ENCODE assay signal across 8 mouse cellular contexts in the genomic region with DNA sequence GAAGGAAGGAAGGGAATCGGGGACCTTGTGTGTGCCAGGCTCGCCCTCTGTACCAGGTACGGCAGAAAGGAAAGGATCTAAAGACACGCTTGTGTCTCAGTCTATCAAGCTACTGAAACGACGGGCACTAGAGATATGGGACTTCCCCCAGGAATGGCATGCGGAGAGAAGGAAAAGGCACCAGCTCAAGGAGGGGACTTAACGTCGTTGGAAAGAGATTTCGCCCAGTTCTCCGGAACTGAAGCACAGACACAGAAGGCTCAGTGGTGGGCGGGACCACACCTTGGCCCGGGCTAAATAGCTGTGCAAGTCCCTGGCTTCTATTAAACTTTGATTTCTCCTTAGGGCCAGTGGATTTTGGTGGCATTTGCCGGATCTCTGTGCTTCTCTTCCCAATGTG. TPM values are rescaled to one million over a fixed set of nuclear protein-coding genes. Genes with fewer than 3 reads are reported as not detected.
DNase-seq lines count a peak whose midpoint lies in the region; ATAC-seq and TF ChIP-seq lines count a peak whose summit lies in the region.

No protein-coding gene starts in this region.

- H3K9ac ChIP-seq in heart, embryonic 15.5 days = peak overlapping the region; percentile 54
- H3K9ac ChIP-seq in intestine, embryonic 15.5 days = peak overlapping the region; percentile 20; the same call in 1 of the 2 replicates
- H3K9ac ChIP-seq in midbrain, embryonic 13.5 days (replicated peaks) = no peak overlapping the region

- WGBS in heart, embryonic 15.5 days = 8% methylated on average over 14 of the region's 14 CpGs
- 6% methylated on average over 14 of the region's 14 CpGs for WGBS in embryonic facial prominence, embryonic 10.5 days
- 12% methylated on average over 14 of the region's 14 CpGs for WGBS in intestine, embryonic 15.5 days
- WGBS in midbrain, embryonic 13.5 days = 10% methylated on average over 14 of the region's 14 CpGs
- 13% methylated on average over 14 of the region's 14 CpGs for WGBS in cerebellum, adult 2 months

- no peak for DNase-seq in heart, adult 11 months
- no peak for DNase-seq in embryonic facial prominence, embryonic 10.5 days (ENCODE audit: low spot score)
- no peak for DNase-seq in right cerebral cortex, adult 18-20 months
- DNase-seq in cerebellum, adult 2 months = no peak
- DNase-seq in frontal cortex, postnatal 10 days (ENCODE audit: low spot score in 2 of 2) = no peak

- H3K4me1 ChIP-seq in heart, embryonic 15.5 days (replicated peaks) = peaks cover 26% of the 10 kb centered on the region
- peaks cover 52% of the 10 kb centered on the region for H3K4me1 ChIP-seq in embryonic facial prominence, embryonic 10.5 days
- peaks cover 25% of the 10 kb centered on the region for H3K4me1 ChIP-seq in intestine, embryonic 15.5 days (replicated peaks)
- peaks cover 21% of the 10 kb centered on the region for H3K4me1 ChIP-seq in midbrain, embryonic 13.5 days (replicated peaks)
- H3K4me1 ChIP-seq in cerebellum, adult 2 months (ENCODE audit: control insufficient read depth, insufficient read depth, low read length) = no peaks in the 10 kb centered on the region

- no peaks in the 10 kb centered on the region for H3K9me3 ChIP-seq in heart, embryonic 15.5 days (replicated peaks)
- no peaks in the 10 kb centered on the region for H3K9me3 ChIP-seq in embryonic facial prominence, embryonic 10.5 days
- no peaks in the 10 kb centered on the region for H3K9me3 ChIP-seq in intestine, embryonic 15.5 days
- no peaks in the 10 kb centered on the region for H3K9me3 ChIP-seq in midbrain, embryonic 13.5 days

- no peaks in the 10 kb centered on the region for H3K36me3 ChIP-seq in heart, embryonic 15.5 days
- H3K36me3 ChIP-seq in embryonic facial prominence, embryonic 10.5 days (replicated peaks) = no peaks in the 10 kb centered on the region
- no peaks in the 10 kb centered on the region for H3K36me3 ChIP-seq in intestine, embryonic 15.5 days
- H3K36me3 ChIP-seq in midbrain, embryonic 13.5 days = no peaks in the 10 kb centered on the region

- TF ChIP-seq POLR2A in cerebellum, adult 2 months (IDR thresholded peaks at IDR 0.05; ENCODE audit: borderline replicate concordance, insufficient read depth, low read length) = no peak

- TF ChIP-seq CTCF in cerebellum, adult 2 months (IDR thresholded peaks at IDR 0.05; ENCODE audit: borderline replicate concordance, insufficient read depth, low read depth, low read length) = no peak

- no peak for ATAC-seq in heart, embryonic 15.5 days (replicated peaks; ENCODE audit: insufficient number of reproducible peaks, insufficient read depth, low FRiP score, low read depth)
- no peak for ATAC-seq in intestine, embryonic 15.5 days
- ATAC-seq in midbrain, embryonic 13.5 days = no peak

- peak overlapping the region; percentile 47 for H3K4me3 ChIP-seq in heart, embryonic 15.5 days
- H3K4me3 ChIP-seq in embryonic facial prominence, embryonic 10.5 days = peak overlapping the region; percentile 52
- peak overlapping the region; percentile 26 for H3K4me3 ChIP-seq in intestine, embryonic 15.5 days (replicated peaks)
- H3K4me3 ChIP-seq in midbrain, embryonic 13.5 days (replicated peaks) = peak overlapping the region; percentile 16
- no peak overlapping the region for H3K4me3 ChIP-seq in cerebellum, adult 2 months (replicated peaks; ENCODE audit: insufficient read depth, low read depth, low read length)

- peak overlapping the region; percentile 70 for H3K4me2 ChIP-seq in heart, embryonic 15.5 days
- peak overlapping the region; percentile 64 for H3K4me2 ChIP-seq in intestine, embryonic 15.5 days (replicated peaks)
- peak overlapping the region; percentile 41 for H3K4me2 ChIP-seq in midbrain, embryonic 13.5 days (replicated peaks)

- H3K27ac ChIP-seq in heart, embryonic 15.5 days = peak overlapping the region; percentile 82
- peak overlapping the region; percentile 85 for H3K27ac ChIP-seq in embryonic facial prominence, embryonic 10.5 days (replicated peaks)
- no peak overlapping the region for H3K27ac ChIP-seq in intestine, embryonic 15.5 days
- no peak overlapping the region for H3K27ac ChIP-seq in midbrain, embryonic 13.5 days
- H3K27ac ChIP-seq in cerebellum, adult 2 months (ENCODE audit: insufficient read depth, low read length) = no peak overlapping the region

- no peaks in the 10 kb centered on the region for H3K27me3 ChIP-seq in heart, embryonic 15.5 days
- H3K27me3 ChIP-seq in embryonic facial prominence, embryonic 10.5 days (replicated peaks; ENCODE audit: low read depth, poor library complexity, severe bottlenecking) = peaks cover 54% of the 10 kb centered on the region
- no peaks in the 10 kb centered on the region for H3K27me3 ChIP-seq in intestine, embryonic 15.5 days (replicated peaks)
- 0 out of 2 replicates have a peak, but pooled peaks cover 11% of the 10 kb centered on the region for H3K27me3 ChIP-seq in midbrain, embryonic 13.5 days
- H3K27me3 ChIP-seq in cerebellum, adult 2 months (ENCODE audit: control insufficient read depth, insufficient read depth, low read length) = no peaks in the 10 kb centered on the region

RNA-seq across cellular contexts. Expression of a gene that starts 44.9 kb away (rescaled TPM):
- 6.6 and 7.8 TPM in 2 replicates for polyA plus RNA-seq in heart, embryonic 15.5 days (2015; fragmentation: Nextera tagmentation; extraction: Ambion mirVana)
- 3.4 and 3.5 TPM in 2 replicates for polyA plus RNA-seq in embryonic facial prominence, embryonic 10.5 days (2016; fragmentation: Nextera tagmentation; extraction: Ambion mirVana)
- 4.6 and 6.1 TPM in 2 replicates for polyA plus RNA-seq in intestine, embryonic 15.5 days (2015; fragmentation: Nextera tagmentation; extraction: Ambion mirVana)
- polyA plus RNA-seq in midbrain, embryonic 13.5 days (2015; fragmentation: Nextera tagmentation; extraction: Ambion mirVana) = 2.5 and 5.1 TPM in 2 replicates
- polyA plus RNA-seq in cerebellum, adult 2 months (2012; rRNA removed) = 25.9 and 33.0 TPM in 2 replicates

Comparison
In these comparisons a context has a peak if more than half of its experiments do, and no peak if none do; other contexts are left out.
1. H3K27ac ChIP-seq: peak in heart, embryonic 15.5 days (single experiment) and embryonic facial prominence, embryonic 10.5 days (single experiment); none in intestine, embryonic 15.5 days (single experiment), midbrain, embryonic 13.5 days (single experiment) and cerebellum, adult 2 months (single experiment).
2. Peak in every context shown above with its lines, with median percentiles within 50 percentile points of each other: H3K4me2 ChIP-seq.